Mouse (Mus musculus) lung, postnatal 14 days (tissue): ENCODE measurements at regions not wholly inside any gene's neighbourhood (a gene's known extent, or its start where the extent isn't known, plus 50 kb on each side); places are given as distances from the start of the nearest gene placed in this dataset.

Experiments used
- DNase-seq: peaks from one replicate; pipeline ENCODE4 v3.0.0; 2021

- DNase-seq: no peak
Observed at GRCm38 (mm10) chr1:193610471-193610870, 240.4 kb upstream of the Camk1g start.

GRCm38 (mm10) chr1:193599895-193600294 is 229.8 kb upstream of the Camk1g start:
- no peak for DNase-seq

- no peak for DNase-seq
Observed at GRCm38 (mm10) chr1:193599163-193599562, 229.1 kb upstream of the Camk1g start.

- no peak for DNase-seq
Observed at GRCm38 (mm10) chr1:193590301-193590829, 220.3 kb upstream of the Camk1g start.

GRCm38 (mm10) chr1:193588477-193589464 is 218.7 kb upstream of the Camk1g start:
- peak; percentile 78 for DNase-seq

GRCm38 (mm10) chr1:193587317-193587716 is 217.2 kb upstream of the Camk1g start:
- no peak for DNase-seq

- no peak for DNase-seq
Observed at GRCm38 (mm10) chr1:193586896-193587295, 216.8 kb upstream of the Camk1g start.

- DNase-seq: no peak
Observed at GRCm38 (mm10) chr1:193583791-193584190, 213.7 kb upstream of the Camk1g start.

- no peak for DNase-seq
Observed at GRCm38 (mm10) chr1:193580393-193580792, 210.3 kb upstream of the Camk1g start.

- DNase-seq: no peak
Observed at GRCm38 (mm10) chr1:193579671-193580070, 209.6 kb upstream of the Camk1g start.

GRCm38 (mm10) chr1:193578661-193579175 is 208.6 kb upstream of the Camk1g start:
- no peak for DNase-seq

- DNase-seq: no peak
Observed at GRCm38 (mm10) chr1:193577821-193578220, 207.7 kb upstream of the Camk1g start.

- DNase-seq: peak; percentile 81
Observed at GRCm38 (mm10) chr1:193575986-193576713, 206.1 kb upstream of the Camk1g start.

- no peak for DNase-seq
Observed at GRCm38 (mm10) chr1:193572827-193573226, 202.7 kb upstream of the Camk1g start.

GRCm38 (mm10) chr1:193572411-193572810 is 202.3 kb upstream of the Camk1g start:
- DNase-seq: no peak

GRCm38 (mm10) chr1:193571088-193571487 is 201.0 kb upstream of the Camk1g start:
- DNase-seq: no peak

- DNase-seq: no peak
Observed at GRCm38 (mm10) chr1:193568586-193569174, 198.6 kb upstream of the Camk1g start.

- DNase-seq: no peak
Observed at GRCm38 (mm10) chr1:193567217-193567616, 197.1 kb upstream of the Camk1g start.

- no peak for DNase-seq
Observed at GRCm38 (mm10) chr1:193564225-193564624, 194.1 kb upstream of the Camk1g start.

- DNase-seq: no peak
Observed at GRCm38 (mm10) chr1:193562242-193562641, 192.1 kb upstream of the Camk1g start.

GRCm38 (mm10) chr1:193558122-193558521 is 188.0 kb upstream of the Camk1g start:
- no peak for DNase-seq

- no peak for DNase-seq
Observed at GRCm38 (mm10) chr1:193554731-193555130, 184.6 kb upstream of the Camk1g start.

GRCm38 (mm10) chr1:193552348-193552747 is 182.2 kb upstream of the Camk1g start:
- no peak for DNase-seq
